Mouse (Mus musculus) testis, postnatal 14 days (tissue): ENCODE data around the gene Pcdh9.

Experiments used
- DNase-seq: peaks from one replicate; pipeline ENCODE4 v3.0.0; 2021; ENCODE audit warnings: low spot score

Pcdh9 gene

DNA sequence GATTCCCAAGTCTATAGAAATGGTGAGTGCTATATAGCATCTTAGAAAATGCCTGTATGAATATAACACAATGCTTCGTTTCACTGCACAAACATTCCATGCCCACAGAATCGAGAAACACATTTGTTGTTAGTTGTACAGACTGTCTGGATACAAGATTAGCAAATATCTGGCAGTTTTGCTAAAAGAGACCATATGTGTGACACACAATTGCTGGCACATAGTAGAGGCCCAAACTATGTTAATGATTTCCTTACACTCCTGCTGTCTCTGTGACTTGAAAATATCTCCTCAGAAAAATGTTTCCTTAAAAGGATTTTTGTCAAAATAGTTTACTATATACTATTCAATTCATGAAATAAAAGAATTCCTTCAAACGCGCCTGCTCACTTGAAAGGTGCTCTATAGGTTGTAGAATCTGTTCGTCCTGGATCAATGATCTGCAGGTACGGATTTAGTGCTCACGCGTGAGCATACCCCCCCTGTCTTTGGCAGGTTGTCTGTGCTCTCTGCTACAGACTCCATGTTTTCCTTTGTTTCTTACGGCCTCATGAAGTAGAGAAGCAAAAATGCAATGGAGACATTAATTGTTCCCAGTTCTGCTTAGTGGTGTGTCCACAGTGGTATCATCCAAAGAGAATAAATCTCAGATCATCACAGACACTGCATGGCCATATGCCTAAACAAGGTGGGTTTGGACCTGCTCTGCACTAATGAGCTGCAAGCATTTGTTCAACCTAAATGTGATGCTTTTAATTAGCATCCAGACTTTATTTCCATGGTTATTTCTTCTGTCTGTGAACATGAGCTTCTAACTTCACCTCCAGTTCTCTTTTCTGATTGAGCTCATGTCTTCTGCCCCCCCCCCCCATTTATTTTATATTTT is 707.6 kb downstream of the Pcdh9 start:
- no peak for DNase-seq

DNA sequence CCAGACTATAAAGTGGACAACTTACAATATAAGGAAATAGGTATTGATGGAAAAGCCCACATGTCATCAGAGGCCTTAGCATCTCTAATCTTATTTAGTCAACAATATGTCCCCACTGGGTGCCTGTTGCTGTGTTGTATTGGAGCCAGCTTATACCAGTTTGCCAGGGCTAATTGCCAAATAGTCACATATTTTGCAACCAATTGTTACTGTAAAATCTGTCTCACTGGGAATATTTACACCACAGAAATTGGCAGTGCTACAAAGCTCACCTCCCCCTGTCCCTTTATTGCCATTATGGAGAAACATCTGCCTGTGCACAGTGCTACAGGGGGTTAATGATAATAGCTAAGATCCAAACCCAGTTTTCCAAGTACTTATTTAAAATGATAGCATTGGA is 721.3 kb downstream of the Pcdh9 start:
- DNase-seq: no peak

DNA sequence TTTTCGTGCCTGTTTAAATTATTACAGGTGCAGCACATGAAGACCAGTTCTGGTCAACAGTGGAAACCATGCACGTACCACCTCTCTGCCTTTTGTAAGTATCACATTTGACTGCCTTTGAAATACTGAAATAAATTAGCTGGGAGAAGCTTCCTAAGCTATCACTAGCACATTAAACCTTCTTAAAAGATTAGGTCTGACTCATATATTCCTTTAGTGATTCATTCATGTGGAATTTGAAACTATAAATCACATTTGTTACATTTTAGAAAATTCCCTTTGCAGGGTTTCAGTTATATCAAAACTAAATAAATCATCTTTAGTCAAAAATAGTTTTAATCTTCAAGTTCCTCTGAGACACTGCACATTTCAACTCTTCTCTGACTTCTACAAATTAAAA is 722.1 kb downstream of the Pcdh9 start:
- no peak for DNase-seq

DNA sequence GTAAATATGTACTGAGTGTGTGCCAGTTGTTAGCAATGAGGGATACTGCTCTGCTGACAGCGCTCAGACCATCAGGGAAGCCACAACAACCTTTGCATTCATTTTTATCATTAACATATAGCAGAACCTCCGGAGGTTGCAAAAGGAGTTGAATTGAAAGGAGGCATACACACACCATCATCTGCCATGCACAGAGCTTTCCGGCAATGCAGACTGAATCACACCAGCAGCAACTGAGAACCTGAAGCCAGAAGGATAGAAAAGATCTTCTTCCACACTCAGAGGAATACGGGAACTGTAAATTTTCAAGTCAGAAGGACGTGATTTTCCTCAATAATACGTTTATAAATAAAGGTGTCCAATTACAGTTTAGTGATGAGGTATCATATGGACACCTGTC is 747.1 kb downstream of the Pcdh9 start:
- DNase-seq: no peak

DNA sequence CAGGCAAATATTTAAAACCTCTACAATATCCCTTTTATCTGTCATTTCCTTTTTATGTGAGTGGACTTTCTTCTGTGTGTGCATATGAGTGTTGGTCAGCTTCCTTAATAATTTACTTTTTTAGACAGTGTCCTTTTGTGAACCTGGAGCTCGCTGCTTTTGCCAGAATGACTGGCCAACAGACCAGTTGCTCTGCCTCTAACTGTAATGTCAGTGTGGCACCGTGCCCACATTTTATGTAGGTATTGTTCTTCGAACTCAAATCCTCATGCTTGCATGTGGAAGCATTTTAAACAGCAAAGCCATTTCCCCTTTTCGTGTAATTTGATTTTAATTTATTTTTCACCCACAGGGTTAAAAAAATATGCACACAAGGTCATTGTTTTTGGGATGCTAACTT is 748.4 kb downstream of the Pcdh9 start:
- DNase-seq: no peak

DNA sequence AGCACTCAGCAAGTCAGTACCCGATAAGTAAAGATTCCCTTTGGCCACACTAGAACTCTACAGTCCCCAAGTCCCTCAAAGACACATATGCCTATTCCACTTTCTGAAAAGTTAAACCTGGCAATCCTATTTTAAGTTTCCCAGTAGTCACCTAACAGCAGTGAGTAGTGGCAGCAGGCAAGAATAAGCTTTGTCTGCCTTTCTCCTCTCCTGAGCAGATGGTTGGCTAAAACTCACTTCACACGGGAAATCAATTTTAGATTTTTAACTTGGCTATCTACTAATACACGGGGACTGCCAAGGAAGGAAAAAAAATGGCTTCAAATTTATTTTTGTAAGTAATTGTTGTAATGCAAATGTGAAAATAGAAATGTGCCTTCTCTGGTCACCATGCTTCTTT is 763.5 kb downstream of the Pcdh9 start:
- DNase-seq: no peak

DNA sequence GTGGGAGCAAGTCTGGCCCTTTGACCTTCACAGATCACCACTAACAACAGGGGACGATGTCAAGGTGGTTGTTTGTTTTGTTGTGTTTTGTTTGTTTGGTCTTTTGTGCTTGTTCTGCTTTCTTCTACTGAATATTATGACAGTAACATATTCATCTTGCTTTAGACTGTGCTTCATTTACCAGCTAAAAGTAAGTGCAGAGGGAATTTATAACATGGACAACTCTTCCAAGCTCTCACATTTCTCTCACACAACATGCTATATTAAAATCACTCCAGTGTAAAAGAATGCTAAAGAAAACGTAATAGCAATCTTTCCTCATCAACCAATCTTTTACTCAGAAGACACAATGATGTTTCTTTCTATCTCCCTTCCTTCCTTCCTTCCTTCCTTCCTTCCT is 787.7 kb downstream of the Pcdh9 start:
- no peak for DNase-seq

DNA sequence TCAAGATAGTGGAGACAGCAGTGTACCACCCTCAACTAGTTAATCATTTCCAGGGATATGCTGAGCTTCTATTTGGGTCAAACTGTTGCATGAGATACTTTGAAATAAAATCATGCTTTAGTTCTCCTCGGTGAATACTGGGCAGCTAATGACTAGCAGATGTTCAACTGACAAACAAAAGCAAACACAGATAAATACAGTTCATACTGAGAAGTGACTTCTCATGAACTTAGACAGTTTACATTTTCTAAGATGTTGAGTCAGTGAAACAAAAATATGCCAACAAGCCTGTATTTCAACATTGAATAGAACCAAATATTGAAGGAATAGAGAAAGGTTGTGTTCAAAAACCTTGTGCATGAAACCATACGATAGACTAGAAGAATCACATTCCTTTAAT is 795.4 kb downstream of the Pcdh9 start:
- no peak for DNase-seq

DNA sequence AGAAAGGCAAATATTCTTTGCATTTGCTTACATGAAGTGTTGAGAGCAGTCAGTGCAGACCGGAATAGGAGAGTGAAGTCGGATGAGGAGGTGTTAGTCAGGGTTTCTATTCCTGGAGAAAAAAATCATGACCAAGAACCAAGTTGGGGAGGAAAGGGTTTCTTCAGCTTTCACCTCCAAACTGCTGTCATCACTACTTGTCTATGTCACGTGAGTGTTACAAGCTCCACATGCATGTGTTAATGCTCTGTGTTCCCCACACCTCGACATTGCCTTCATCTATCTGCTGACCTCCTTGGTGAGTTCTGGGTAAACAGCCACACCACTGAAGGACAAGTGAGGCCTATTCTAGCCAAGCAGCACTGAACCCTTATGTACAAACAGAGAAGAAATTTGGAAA is 797.7 kb downstream of the Pcdh9 start:
- no peak for DNase-seq

DNA sequence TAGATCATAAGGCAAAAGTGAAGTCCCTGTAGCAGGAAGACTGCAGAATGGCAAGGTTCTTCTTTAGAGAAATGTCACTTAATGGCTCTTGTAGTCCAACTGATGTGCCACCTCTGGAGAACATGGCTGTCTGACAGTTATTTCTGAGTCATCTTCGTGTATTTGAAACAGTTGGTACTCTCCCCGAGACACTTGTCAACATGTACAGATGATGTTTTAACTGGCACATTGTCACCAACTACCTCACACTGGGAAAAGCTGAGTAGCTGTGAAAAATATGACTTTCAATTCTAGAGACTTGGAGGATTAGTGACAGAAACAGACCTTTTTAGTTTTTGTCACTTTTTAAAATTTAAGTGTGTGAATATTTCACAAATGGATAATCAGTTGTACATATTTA is 804.8 kb downstream of the Pcdh9 start:
- DNase-seq: no peak

DNA sequence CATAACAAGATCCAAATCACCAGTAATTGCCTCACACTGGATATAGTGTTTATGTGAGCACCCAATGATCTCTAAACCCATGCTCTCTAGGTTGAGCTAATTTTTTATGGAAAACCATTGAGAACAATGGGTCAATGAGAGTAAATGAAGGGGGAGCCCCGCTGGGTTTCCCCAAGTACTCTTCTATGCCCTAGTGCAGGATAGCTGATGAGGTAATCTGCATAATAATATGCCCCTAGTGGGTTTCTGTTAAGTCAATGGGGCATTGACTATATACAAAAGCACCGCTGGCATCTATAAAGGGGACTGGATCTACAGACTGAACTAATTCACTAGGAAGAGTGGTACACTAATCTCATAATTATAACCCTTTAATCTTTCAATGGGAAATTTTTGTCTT is 807.3 kb downstream of the Pcdh9 start:
- DNase-seq: no peak

DNA sequence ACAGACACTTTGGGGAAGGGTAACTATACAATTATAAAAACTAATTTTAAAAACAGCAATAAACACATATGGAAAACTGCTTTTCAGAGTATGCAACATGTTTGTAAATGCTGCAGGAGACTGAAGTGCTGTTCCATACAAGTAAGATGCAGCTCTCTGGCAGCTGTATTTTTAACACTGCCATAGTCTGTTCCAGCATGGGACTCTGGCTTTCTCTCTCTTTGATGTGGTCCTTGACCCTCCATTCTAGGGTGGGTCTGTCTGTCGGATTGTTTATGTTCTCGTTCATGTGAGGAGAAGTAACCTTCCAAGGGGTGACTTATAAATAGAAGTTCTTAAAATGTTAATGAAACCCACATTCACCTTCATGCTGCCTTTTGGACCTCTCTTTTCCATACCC is 809.6 kb downstream of the Pcdh9 start:
- DNase-seq: no peak

DNA sequence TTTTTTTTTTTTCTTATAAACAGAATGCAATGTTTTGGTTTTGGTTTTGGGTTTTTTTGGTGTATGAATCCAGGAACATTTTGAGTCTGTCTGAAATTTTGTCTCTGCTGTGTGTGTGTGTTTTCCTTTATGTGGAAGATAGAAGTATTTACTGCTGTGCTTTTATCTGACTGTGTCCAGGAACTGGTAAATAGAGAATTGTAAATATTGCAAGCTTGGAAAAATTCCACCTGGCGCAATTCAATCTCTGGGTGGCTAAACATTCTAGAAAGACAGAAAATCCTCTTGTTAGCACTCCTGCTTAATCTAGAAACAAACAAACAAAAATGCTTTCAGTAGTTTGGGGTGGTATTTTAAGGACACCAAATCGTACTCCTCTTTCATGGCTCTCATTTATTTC is 814.7 kb downstream of the Pcdh9 start:
- no peak for DNase-seq

DNA sequence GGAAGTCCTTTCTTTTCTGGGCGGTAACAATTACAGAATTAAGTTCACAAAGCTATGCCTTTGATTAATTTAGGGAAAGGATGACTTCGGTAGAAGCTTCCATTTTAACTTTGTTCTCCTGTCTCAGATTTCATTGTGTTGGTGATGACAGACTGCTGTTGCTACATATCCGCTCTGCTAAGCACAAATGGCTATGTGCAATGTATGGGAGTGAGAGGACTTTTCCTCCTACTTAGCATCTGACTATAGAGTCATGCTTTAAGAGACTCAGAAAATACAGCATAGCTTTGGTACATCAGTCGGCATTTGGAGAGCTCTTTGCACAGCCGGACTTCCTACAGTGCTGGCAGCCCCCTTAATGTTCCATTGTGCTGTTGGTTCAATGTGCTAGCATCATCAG is 818.1 kb downstream of the Pcdh9 start:
- DNase-seq: no peak

DNA sequence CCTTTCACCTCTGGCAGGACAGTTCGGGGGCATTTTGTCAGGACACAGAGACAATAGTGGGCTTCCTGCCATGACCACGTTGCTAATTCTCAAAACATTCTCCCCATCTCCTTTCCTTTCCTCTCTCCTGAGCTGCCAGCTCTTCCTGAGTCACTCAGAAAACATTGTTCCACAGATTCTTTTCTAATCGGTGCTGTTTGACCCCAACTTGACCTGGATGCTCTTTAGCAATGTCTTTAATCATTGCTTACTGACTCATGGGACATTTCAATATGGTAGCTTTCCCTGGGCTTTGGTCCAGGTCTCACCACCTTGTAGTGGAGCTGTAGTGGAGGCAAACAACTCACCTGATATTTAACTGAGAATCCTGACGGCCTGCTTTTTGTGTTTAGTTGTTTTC is 820.3 kb downstream of the Pcdh9 start:
- DNase-seq: no peak

DNA sequence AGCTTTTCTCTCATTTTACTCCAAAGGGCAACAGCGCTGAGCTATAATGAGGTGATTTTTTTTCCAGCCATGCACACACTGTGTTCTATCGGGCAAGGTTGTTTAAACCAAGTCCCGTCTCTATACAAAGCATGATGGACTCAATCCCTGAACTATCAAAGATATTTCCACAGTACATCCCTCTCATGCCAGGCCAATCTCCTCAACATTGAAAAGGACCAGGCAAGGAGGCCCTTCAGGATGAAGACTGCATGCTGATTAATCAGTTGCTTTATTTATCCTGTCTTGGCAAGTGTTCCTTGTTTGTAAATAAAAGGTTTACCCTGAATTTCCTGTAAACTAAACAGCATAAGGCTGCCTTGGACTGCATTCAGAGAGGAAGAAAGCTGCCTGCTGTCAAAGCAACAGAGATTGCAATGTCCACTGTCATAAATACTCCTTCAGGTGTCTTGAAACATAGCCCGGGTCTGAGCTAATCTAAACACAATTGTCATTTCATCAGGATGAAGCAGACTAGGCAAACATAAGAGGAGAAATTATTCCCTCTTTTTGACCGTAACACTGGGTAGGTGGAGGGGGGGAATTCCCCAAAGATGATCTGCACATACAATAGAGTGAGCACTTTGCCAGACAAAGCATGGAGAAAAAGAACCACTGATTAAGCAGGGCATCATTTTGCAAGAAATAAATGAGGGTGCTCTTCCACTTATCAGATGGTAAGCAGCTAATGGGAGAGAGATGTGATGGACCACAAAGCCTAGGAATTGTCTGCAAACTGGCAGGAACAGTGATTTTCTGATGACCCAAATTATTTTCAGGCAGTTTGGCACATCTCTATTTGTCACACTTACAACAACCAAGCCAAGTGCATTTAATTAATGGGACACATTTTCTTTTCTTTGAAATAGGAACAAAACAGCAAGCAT is 822.8 kb downstream of the Pcdh9 start:
- no peak for DNase-seq

DNA sequence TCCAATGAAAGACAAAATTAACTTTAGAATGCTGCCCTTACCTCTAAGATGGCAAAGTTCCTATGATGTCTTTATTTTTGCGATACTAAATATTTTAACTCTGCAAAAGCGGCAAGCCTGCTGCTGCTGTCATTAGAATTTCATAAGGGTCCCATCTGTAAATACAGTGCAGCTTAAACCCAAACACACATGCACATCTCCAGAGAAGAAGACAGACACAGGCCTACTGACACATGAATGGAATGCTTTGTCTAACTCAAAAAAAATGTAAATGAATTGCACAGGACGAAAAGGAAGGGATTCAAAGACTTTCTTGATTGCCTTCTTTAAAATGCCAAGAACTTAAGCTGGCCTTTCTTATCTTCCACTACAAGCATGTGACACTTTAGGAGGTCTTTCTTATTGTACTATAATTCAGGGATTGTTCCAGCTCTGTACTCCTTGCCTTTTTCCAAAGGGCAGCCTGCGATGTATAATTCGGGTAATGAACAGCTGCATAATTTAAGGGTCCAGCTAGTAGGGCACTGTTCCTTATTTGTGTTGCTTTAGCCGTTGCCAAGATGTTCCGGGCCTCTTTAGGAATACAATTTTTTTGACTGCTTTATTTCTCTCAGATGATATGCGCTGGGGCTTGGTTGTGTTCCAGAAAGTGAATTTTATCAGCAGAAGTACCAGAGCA is 823.6 kb downstream of the Pcdh9 start:
- no peak for DNase-seq

DNA sequence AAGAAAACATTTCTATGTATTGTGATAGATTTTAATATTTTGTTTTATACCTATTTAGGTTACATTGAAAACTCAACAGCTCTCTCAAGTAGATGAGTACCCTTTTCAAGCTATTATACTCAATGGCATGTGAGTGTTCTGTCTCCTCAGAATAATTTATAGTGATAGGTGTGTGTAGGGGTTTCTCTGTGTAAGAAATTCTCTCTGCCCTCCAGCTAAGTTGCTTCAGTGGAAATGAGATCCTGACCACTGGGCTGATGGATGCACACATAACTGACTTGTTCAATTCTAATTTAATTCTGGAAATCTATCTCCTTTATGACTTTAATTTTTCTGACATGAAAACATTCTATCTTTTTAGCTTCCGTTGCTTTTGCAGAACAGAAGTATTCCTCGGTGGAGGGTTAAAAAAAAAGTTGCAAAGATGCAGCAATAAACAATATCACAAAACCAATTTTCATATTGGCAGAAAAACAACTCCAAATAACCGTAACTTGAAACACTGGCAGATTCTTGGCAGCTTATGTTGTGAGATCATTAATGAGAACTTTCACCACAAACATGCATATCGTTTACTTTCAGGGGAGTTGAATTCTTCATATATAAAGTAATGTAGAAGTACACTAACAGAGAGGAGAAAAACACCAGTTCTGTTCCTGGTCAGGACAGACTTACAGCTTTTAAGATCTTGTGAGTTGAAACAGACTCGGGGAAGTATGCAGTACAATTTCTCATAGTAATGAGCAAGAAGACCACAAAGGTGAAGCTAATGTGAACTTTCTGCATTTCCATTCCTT is 828.5 kb downstream of the Pcdh9 start:
- DNase-seq: no peak

DNA sequence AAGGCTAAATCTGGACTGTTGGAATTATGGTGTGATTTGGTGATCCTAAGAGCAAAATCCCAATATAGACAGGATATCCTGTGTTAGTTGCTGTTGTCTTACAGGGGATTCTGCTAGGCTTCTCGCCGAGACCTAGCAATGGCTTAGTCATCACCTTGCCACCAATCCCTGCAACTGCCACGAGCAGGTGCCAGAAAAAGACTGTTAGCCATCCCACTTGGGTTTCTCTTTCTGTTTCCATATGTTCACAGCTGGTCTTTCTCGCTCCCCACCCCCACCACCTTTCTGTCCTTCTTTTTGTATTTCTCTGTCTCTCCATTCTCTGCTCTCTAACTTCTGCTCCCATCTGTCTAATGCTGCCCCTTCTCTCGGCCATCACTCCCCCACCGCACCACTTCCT is 831.7 kb downstream of the Pcdh9 start:
- no peak for DNase-seq

DNA sequence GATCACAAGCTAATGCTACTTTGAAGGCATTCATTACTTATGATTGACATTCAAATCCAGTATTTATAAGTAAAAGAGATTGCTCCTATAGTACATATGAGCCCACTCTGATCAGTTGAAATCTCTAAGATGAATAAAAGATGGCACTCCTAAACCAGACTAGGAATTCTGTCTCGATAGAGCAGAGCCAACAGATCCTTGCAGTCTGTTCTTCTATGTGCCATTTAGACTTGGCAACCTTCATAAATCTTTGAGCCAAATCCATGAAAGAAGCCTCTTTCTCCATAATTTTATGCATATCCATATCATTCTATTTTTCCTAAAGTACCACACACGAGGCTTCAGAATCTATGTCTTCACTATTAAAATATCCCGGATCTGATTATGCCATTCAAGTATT is 834.5 kb downstream of the Pcdh9 start:
- DNase-seq: no peak

DNA sequence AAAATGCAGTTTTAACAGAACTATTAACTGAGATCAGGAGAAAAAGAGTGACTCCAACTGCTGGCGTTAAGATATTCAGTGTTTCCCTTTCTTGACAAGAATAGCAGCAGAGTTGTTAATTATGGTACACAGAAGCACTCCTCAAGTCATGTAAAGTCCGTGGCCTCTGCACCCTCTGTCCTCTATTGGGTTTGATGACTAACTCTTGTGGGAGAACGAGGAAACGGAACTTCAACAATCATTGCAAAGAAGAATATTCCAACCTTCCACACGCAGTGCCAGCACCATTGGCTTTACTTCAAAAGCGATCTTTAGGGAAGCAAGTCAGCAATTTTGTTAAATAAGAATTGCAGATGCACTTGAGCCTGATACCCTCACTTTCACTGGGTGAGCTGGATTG is 849.9 kb downstream of the Pcdh9 start:
- no peak for DNase-seq
